Mouse (Mus musculus) hindbrain, postnatal 0 days (tissue): ENCODE results near the gene Zfp14. TPM values are rescaled to one million over a fixed set of nuclear protein-coding genes. Genes with fewer than 3 reads are reported as not detected.

Source experiments
- ATAC-seq: fragments of 200-750 bp; cut with Nextera tagmentation; 2 replicates; pipeline ENCODE4 v1.8.0; 2017; ENCODE audit warnings: mild to moderate bottlenecking, moderate TSS enrichment, moderate library complexity
- DNase-seq: peaks from one replicate; pipeline ENCODE4 v3.0.0-alpha.2; 2015; ENCODE audit warnings: low spot score
- H3K27ac ChIP-seq: fragments of 300-500 bp; sonication (generic); 2 replicates; pipeline ENCODE4 v1.5.1; 2014; ENCODE audit warnings: mild to moderate bottlenecking
- H3K27me3 ChIP-seq: fragments of 300-500 bp; sonication (generic); 2 replicates; pipeline ENCODE4 v1.6.1; 2014; ENCODE audit warnings: low read length, mixed read lengths; ENCODE audit not compliant: insufficient read depth
- H3K36me3 ChIP-seq: fragments of 300-500 bp; sonication (generic); 2 replicates; pipeline ENCODE4 v1.6.1; 2014; ENCODE audit warnings: low read length, mixed read lengths; ENCODE audit not compliant: insufficient read depth
- H3K4me1 ChIP-seq: fragments of 300-500 bp; sonication (generic); 2 replicates; pipeline ENCODE4 v1.6.1; 2014; ENCODE audit warnings: antibody characterized with exemption, low read length, mixed read lengths; ENCODE audit not compliant: insufficient read depth
- H3K4me2 ChIP-seq: fragments of 300-500 bp; sonication (generic); 2 replicates; pipeline ENCODE4 v1.6.1; 2014; ENCODE audit warnings: low read depth, mild to moderate bottlenecking, low read length, moderate library complexity, mixed read lengths
- H3K4me3 ChIP-seq: fragments of 300-500 bp; sonication (generic); 2 replicates; pipeline ENCODE4 v1.5.1; 2014; ENCODE audit warnings: low read length
- H3K9ac ChIP-seq: fragments of 300-500 bp; sonication (generic); replicated peaks from 2 replicates; pipeline ENCODE4 v1.6.1; 2014; ENCODE audit warnings: mild to moderate bottlenecking, low read length, moderate library complexity, mixed read lengths
- H3K9me3 ChIP-seq: fragments of 300-500 bp; sonication (generic); 2 replicates; pipeline ENCODE4 v1.6.1; 2016; ENCODE audit warnings: low read length, mixed read lengths
- CTCF ChIP-seq: IDR thresholded peaks from 2 replicates; pipeline ENCODE4 v1.5.1; 2016; ENCODE audit warnings: antibody characterized with exemption, control low read depth, low read depth
- WGBS: fragments of 180-500 bp; shearing (Covaris S2); extraction: QIAGEN DNeasy Blood & Tissue Kit; methylation state at CpG from one replicate; pipeline ENCODE4 v1.1.7; 2014; 5-methylcytosine and 5-hydroxymethylcytosine counted together
- polyA plus RNA-seq: library from polyadenylated mRNA; unstranded; fragments of >200 nt; fragmentation: Nextera tagmentation; extraction: Ambion mirVana; gene quantifications from 2 replicates; pipeline ENCODE4 v1.2.1, GENCODE M21; 2015
- total RNA-seq: library from RNA; depleted of rRNA; stranded (reverse); fragments of >200 nt; gene quantifications from 2 replicates; pipeline ENCODE4 v1.2.3, GENCODE M21; 2014

Zfp14 gene
- total and polyA plus RNA-seq, 2 experiments from 2014 or later = 5.9 to 8.4 TPM

DNA sequence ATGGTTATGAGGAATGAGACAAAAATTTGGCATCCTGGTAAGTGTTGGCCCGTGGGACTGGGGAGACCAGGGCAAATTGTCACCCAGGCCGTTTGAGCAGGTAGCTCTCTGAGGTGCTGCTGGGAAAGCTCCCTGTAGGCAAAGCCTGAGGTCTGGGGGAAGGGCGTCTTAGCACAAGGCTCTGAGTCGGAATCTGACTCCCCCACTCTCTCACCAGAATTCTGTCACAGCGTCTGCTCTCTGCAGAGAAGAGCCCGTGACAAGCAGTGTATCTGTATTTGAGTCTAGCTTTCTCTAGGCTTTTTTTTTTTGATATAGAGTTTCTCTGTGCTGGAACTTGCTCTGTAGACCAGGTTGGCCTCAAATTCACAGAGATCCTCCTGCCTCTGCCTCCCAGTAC, 34.0 kb downstream of the Zfp14 start:
- WGBS = 84% methylated on average over 6 of the region's 6 CpGs

DNA sequence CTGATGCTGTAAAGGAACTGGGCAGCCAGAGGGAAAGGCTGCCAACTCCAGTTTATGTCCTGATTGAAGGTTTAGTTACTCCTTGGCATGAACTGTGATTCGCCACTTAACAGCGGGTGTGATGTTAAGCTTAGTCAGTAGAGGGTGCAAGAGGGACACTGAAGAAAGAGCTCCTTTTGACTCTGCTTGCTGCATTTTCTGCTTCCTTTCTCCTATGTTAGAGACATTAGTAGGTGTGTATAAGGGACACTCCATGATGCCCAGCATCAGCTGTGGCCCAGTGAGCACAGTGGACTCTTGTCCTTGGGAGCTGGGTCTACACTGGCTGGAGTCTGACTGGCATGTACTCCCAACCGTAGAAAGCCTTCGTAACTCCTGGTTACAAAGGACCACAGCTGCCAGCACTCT, 38.2 kb downstream of the Zfp14 start:
- H3K9me3 ChIP-seq = no peaks in the 10 kb centered on the region
- peaks cover 17% of the 10 kb centered on the region; the same call in 1 of the 2 replicates for H3K36me3 ChIP-seq
- H3K9ac ChIP-seq = no peak overlapping the region
- 50% methylated on average over 4 of the region's 4 CpGs for WGBS
- H3K4me1 ChIP-seq = no peaks in the 10 kb centered on the region; the same call in 1 of the 2 replicates
- H3K4me3 ChIP-seq = no peak overlapping the region
- H3K27me3 ChIP-seq = no peaks in the 10 kb centered on the region
- H3K4me2 ChIP-seq = no peak overlapping the region
- no peak overlapping the region for H3K27ac ChIP-seq
- ATAC-seq (peak; percentile 69), DNase-seq (peak; percentile 84)
- TF ChIP-seq CTCF = peak; percentile 90

More for the DNA sequence above, 34.0 kb downstream of the Zfp14 start:
- Histone ChIP-seq H3K36me3 (peaks cover 32% of the 10 kb centered on the region; the same call in 1 of the 2 replicates), H3K9ac (no peak overlapping the region), H3K27me3 (no peaks in the 10 kb centered on the region), H3K27ac (no peak overlapping the region), H3K4me3 (no peak overlapping the region), H3K9me3 (no peaks in the 10 kb centered on the region), H3K4me2 (no peak overlapping the region), H3K4me1 (no peaks in the 10 kb centered on the region)
- ATAC-seq (no peak), DNase-seq (no peak)
- TF ChIP-seq CTCF = no peak

DNA sequence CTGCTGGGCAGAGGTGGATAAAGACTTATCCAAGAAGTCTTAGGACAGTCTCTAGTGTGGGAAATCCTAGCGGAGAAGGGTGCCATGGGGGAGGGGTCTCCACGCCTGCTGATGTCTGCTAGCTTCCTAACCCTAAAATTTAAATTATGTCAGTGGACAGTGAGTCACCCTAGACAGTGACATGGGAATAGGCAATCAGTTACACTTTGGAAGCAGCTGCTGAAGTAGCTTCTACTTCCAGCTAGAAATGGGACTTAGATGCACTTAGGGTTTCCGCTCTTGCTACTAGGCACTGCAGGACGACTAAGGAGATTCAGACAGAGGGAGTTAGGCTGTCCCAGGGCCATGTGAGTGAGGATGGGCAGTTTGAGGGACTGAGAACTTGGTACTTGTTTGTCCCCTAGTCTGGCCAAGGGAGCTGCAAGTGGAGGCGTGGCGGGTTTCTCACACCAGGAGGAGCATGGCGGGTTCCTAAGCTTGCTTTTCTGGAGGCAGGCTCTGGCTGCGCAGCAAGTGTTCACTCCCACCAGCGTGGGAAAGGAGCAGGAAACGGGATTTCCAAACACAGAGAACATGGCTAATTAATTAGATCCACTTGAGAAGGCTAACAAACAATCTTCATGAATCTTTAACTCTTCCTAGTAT, 40.5 kb downstream of the Zfp14 start:
- Histone ChIP-seq H3K9ac (no peak overlapping the region), H3K4me1 (no peaks in the 10 kb centered on the region; the same call in 1 of the 2 replicates), H3K36me3 (peaks cover 10% of the 10 kb centered on the region; the same call in 1 of the 2 replicates), H3K4me3 (no peak overlapping the region), H3K27ac (no peak overlapping the region), H3K4me2 (no peak overlapping the region), H3K27me3 (no peaks in the 10 kb centered on the region), H3K9me3 (no peaks in the 10 kb centered on the region)
- ATAC-seq (no peak), DNase-seq (no peak)
- TF ChIP-seq CTCF = no peak
- WGBS = 66% methylated on average over 10 of the region's 10 CpGs

DNA sequence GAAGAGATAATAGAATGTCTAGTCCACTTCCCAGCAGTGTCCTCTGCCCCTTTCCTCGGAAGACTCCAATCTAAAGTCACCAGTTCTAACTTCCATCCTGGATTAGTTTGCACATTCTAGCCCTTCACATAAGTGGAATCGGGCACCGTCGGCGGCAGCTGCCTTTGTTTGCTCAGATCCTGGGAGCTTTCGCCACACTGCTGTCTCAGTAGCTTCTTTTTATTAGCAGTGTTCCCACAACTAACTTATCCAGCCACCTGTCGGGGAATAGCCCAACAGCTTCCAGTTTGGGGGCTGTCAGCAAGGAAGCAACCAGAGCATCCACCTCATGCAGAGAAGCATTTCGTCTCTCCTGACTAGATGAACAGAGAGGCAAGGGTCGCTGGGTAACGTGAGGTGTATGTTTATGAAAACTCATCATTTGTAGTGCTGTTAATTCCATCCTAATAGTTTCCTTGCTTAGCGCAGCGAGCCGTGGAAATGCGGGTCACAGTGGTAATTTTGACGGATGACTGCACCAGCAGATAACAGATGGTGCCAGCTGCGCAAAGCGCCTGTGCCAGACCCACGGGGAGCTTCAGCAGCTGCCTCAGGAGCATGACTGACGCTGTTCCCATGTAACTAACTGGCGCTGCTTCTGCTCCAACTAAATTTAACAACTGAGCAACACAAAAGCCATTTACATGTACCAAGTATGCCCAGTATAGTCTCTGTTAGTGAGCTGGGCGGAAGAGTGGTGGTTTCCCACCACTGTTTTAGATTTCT, 41.7 kb downstream of the Zfp14 start:
- H3K4me3 ChIP-seq = no peak overlapping the region
- H3K9ac ChIP-seq = no peak overlapping the region
- H3K36me3 ChIP-seq = peaks cover 5% of the 10 kb centered on the region; the same call in 1 of the 2 replicates

DNA sequence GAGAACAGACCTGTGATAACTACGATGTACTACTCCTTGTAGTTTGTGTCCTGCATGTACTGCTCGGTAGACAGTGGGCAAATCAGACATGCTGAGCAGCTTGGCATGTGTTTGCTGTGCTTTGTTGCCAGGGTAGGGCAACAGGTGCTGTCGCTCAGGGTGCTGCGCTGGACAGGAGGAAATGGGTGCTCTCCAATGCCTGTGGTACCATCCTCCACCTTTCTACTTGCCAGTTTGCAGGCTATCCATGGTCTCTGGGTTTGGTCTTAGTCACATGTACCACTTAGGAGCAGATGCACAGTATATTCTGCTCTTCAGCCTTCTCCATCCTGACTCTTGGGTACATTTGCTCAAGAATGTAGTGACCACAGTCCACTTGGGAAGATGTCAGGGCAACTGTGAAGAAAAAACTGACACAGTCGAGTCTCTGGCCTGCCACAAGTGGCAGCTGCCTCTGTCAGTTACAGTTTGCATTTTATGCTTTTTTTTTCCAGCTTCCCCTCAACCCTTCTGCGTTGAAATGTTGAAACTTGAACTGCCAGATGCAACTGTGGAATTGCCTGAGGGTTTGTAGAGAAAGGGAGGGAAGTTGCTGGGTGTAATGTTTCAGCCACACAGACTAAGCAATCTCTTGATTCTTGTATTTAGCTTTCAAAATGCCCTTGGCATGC, 43.0 kb downstream of the Zfp14 start:
- Histone ChIP-seq H3K4me1 (no peaks in the 10 kb centered on the region; the same call in 1 of the 2 replicates), H3K9ac (no peak overlapping the region), H3K4me3 (no peak overlapping the region), H3K36me3 (no peaks in the 10 kb centered on the region), H3K9me3 (no peaks in the 10 kb centered on the region), H3K27ac (no peak overlapping the region), H3K27me3 (no peaks in the 10 kb centered on the region), H3K4me2 (no peak overlapping the region)
- no peak for DNase-seq
- ATAC-seq = no peak
- TF ChIP-seq CTCF = no peak
- 64% methylated on average over 6 of the region's 6 CpGs for WGBS

More for the DNA sequence above, 41.7 kb downstream of the Zfp14 start:
- TF ChIP-seq CTCF = no peak
- DNase-seq (peak; percentile 80), ATAC-seq (peak; percentile 77)
- 0 out of 2 replicates have a peak overlapping the region, but pooled peaks have one; percentile 8 for H3K4me2 ChIP-seq
- 28% methylated on average over 21 of the region's 21 CpGs for WGBS
- H3K9me3 ChIP-seq = no peaks in the 10 kb centered on the region
- H3K27ac ChIP-seq = peak overlapping the region; percentile 16; the same call in 1 of the 2 replicates
- H3K27me3 ChIP-seq = no peaks in the 10 kb centered on the region
- H3K4me1 ChIP-seq = no peaks in the 10 kb centered on the region; the same call in 1 of the 2 replicates

DNA sequence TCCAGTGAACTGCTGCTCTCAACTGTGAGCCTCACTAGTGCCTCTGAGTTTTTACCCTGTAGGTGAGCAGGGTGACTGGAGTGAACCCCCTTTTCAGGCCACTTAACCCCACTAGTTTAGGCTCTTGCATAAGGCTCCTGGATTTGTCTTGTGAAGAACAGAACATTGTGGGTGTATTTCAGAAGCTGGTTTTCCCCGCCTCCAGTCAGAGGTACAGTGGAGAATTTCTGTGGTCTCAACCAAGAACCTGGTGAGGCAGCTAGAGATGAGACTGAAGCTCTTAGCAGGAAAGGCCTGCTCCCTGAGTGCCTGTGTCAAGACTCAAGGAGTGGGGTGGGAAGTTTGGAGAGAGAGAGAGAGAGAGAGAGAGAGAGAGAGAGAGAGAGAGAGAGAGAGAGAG, 43.6 kb downstream of the Zfp14 start:
- WGBS = 100% methylated on average over 1 of the region's 1 CpGs
- no peaks in the 10 kb centered on the region for H3K27me3 ChIP-seq
- no peak overlapping the region for H3K4me2 ChIP-seq
- no peak overlapping the region for H3K9ac ChIP-seq
- TF ChIP-seq CTCF = no peak
- no peaks in the 10 kb centered on the region; the same call in 1 of the 2 replicates for H3K4me1 ChIP-seq
- DNase-seq = no peak
- H3K36me3 ChIP-seq = no peaks in the 10 kb centered on the region
- no peak overlapping the region for H3K27ac ChIP-seq
- no peaks in the 10 kb centered on the region for H3K9me3 ChIP-seq
- no peak overlapping the region for H3K4me3 ChIP-seq
- no peak for ATAC-seq
